Mouse (Mus musculus): ENCODE data around the gene Casp3. TPM values are rescaled to one million over a fixed set of nuclear protein-coding genes. Genes with fewer than 3 reads are reported as not detected.

The Casp3 gene
- total RNA-seq, 2 experiments from 2014 or later: 12.9 to 15.3 TPM

DNA sequence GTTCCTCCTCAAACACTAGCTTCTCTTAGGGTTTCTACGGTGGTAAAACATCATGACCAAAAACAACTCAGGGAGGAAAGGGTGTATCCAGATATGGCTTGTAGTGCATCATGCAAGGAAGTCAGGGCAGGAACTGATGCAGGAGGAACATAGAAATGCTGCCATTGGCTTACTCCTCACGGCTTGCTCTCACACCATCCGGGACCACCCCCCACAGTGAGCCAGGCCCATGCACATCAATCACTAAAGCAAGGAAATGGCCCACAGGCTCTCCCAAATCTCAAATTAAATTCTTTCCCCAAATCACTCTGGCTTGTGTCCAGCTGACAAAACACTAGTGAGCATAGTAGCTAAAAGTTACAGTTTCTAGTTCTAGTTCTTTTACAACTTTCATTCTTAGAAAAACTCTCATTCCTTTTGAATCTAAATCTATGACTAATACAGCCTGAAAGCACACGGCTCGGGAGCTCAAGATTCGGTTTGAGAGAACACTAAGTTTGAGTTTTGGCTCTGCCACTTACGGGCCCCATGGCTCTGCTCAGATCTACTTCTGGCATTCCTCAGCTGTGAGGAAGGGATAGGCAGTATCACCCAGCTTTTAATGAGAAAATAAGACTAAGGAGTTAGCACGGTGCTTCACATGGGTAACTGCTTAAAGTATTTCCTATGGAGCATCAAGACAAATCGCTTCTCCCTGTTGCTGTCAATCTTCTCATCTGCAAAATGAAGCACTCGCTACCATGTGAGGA is 16.0 kb upstream of the Casp3 start:
- intact Hi-C loops (cut with DNase I): no loop called here
- no peak for DNase-seq (ENCODE audit: low spot score in 2 of 2)

GRCm38 (mm10) chr8:46603587-46603986 is 13.5 kb upstream of the Casp3 start:
- intact Hi-C loops (cut with DNase I): no loop called here
- no peak for DNase-seq (ENCODE audit: low spot score in 2 of 2)

DNA sequence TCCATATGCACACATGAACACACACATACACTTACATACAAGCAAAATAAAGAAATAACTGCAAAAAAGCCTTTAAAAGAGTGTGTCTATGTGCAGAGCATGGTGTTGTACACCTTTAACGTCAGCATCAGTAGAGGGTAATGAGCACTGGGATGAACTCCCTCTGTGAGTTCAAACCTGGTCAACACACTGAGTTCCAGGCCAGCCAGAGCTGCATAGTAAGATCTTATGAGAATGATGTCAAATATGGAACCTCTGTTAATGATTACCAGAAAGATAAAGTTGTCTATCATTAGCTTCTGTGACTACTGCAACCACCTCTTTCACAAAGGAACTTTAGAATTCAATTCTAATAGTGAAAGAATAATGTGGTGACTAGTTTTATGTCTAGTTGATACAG is 10.2 kb upstream of the Casp3 start:
- intact Hi-C loops (cut with DNase I): no loop called here
- DNase-seq (ENCODE audit: low spot score in 2 of 2): no peak

DNA sequence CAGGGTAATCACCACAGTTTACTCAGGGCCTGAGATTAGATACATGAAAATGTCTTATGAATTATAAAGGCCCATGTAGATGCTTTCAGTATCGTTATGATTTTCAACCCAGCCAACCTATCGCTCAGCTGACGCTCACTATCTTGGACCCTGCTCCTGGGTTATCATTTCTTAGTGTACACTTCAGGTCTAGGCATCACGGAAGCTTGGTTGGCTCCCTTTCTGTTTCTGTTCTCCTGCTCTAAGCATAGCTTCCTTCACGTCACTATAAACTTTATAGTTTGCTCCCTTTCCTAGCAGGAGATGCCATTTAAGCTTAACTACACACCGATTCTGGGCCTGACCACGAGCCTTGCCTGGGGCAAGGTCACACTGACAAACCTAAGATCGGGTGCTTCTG is 5.5 kb upstream of the Casp3 start:
- intact Hi-C loops (cut with DNase I): no loop called here
- no peak for DNase-seq (ENCODE audit: low spot score in 2 of 2)

- no peak for DNase-seq (ENCODE audit: low spot score in 2 of 2)
- intact Hi-C loops (cut with DNase I): no loop called here
These were observed 4.2 kb upstream of the Casp3 start for GRCm38 (mm10) chr8:46612913-46613312.

DNA sequence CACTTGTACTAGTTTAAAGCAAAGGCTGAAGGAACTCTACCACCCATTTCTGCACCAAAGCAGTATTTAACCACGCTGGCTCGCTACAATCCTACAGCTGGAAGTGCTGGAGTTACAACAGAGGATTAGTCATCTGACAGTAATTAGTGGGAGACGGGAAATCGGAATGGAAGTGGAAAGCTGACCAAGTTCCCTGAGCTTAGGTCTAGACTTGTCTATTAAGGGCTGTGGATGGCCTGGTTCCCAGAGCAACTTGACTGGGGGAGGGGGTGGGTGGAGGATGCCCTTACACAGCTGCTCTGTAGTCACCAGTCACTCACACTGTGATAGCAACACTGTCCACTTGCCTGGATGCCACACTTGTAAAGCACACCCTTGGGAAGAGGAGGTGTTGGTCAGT is 3.7 kb upstream of the Casp3 start:
- no peak for DNase-seq (ENCODE audit: low spot score in 2 of 2)
- intact Hi-C loops (cut with DNase I): no loop called here

DNA sequence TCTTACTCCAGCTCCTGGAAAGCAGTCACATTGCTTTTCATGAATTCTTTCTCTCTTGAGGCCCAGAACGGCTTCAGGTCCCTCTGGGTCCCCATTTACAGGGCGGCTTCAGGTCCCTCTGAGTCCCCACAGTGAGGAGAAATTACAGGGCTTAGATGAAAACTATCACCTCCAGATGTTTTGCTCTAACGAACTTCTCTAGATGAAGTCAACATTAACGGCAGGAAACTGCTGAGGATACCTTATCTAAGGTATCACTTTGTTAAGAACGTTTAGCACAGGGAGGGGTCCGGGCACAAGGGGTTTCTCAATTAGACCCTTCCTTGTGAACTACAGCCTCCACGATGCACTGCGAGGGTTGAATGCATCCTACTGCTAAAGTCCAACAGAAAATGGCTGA is 1.2 kb upstream of the Casp3 start:
- intact Hi-C loops (cut with DNase I): loop anchor here (2.0 to 5.0 kb wide), 2 partner anchors 49 to 64 kb away; partner anchors contain the start of gene Cenpu

GRCm38 (mm10) chr8:46617690-46618620 is 864 bp downstream of the Casp3 start:
- DNase-seq (ENCODE audit: low spot score in 2 of 2): peak in 1 of 2 experiments; percentile 10
- intact Hi-C loops (cut with DNase I): loop anchor here (2.0 to 5.0 kb wide), 2 partner anchors 51 to 66 kb away; partner anchors contain the start of gene Cenpu

More for the DNA sequence above, 1.2 kb upstream of the Casp3 start:
- DNase-seq (ENCODE audit: low spot score in 2 of 2): no peak

GRCm38 (mm10) chr8:46618639-46619320 is 1.7 kb downstream of the Casp3 start:
- no peak for DNase-seq (ENCODE audit: low spot score in 2 of 2)
- intact Hi-C loops (cut with DNase I): loop anchor here (5.0 kb wide), 1 partner anchor 66 kb away; the partner anchor contains the start of gene Cenpu

DNA sequence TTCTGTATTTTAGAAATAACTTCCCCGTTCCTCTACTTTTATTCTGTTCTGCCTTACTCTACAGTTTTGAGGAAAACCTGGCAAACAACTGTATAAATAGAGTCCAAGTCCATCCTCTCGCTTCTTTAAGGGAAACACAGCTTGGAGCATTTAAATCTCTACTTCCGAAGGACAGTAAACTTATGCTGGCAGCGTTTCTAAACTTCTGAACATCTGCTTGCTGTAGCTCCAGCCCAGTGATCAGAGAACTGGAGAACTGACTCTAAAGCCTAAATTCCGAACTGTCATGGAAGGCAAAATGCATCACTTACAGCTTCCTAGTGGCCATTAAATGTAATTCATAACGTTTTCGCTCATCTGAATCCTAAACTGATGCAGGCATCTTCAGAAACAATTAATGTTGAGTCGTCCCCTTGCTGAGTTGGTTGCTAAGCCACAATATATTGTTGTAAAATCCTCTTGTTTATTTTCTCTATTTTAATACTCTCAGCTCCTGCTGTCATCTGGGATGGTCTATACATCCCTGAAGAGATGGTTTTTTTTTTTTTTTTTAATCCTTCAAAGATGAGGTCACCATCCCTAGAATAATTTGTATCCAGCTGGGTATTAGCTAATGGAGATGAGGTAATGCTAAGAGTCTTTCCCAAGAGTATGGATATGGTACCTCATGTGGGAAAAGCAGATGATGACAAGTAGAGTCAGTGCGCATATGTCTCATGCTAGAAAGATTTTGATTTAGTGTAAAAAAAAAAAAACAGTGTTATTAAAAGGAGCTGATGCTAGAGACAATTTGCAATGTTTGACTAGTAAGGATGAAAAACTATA is 5.6 kb downstream of the Casp3 start:
- intact Hi-C loops (cut with DNase I): no loop called here
- no peak for DNase-seq (ENCODE audit: low spot score in 2 of 2)

DNA sequence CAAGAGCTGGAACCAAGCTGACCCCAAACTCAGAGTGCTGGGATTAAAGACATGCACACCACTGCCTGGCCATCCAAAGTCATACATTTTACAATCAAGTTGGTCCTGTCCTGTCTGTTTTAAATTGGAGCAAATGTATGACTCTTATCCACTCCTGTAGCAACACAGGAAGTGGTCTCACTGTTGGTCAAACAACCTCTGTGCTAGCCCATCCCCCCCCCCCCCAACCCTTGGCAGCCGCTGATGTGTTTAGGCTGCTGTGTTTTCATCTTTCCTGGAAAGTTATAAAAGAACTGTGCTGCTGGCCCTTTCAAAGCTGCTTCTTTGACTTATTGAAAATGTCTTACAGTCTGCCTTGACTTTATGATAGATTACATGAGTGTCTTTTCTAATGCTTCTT is 8.1 kb downstream of the Casp3 start:
- no peak for DNase-seq (ENCODE audit: low spot score in 2 of 2)
- intact Hi-C loops (cut with DNase I): no loop called here

DNA sequence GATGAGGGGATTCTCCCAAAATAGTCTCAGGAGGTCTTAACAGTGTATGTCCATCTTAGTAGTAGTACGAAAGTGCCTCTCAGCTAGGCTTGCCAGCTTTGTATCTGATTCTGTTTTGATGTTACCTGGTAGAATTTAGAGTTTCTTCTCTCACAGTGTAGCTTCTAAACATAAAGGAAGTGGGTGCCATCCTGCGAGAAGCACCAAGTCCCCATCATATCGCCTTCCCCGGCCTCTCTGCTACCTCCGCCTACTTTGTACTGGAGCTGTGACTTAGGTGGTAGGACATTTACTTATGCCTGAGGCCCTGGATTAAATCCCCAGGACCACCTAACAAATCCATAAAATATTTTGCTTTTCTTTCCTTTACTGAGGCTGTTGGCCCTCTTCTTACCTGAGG is 9.6 kb downstream of the Casp3 start:
- no peak for DNase-seq (ENCODE audit: low spot score in 2 of 2)
- intact Hi-C loops (cut with DNase I): no loop called here

GRCm38 (mm10) chr8:46627881-46628280 is 10.8 kb downstream of the Casp3 start:
- intact Hi-C loops (cut with DNase I): no loop called here
- DNase-seq (ENCODE audit: low spot score in 2 of 2): no peak

DNA sequence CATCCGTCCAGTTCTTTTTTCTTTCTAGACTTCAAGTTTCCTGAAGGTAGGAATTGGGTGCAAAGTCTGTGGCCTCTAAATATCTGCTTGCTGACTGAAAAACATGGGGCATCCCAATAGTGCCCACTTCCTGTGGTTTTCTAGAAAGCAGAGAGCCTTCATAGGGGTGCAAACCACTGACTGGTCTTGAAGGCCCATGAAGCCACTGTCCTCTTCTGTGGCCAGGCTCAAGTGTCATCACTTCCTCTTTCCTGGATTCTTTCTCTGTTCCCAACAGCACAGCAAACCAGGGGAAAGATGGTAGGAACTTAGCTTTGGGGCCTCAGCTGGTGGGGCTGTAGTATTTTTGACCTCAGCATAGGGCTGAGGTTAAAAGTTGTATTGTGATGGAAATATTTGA is 11.6 kb downstream of the Casp3 start:
- intact Hi-C loops (cut with DNase I): no loop called here
- DNase-seq (ENCODE audit: low spot score in 2 of 2): no peak

DNA sequence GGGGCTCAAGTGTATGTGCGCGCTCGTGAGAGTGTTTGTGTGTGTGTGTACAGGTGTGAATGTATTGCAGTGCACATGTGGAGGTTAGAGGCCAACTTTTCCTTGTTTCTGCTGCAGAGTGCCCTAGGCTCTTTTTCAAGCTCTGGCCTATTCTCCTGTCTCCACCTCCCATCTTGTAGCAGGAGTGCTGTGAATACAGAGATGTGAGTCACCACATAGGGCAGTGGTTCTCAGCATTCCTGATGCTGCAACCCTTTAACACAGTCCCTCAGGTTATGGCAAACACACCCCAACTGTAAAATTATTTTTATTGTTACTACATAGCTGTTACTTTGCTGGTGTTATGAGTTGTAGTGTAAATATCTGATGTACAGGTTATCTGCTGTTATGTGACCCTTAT is 13.3 kb downstream of the Casp3 start:
- DNase-seq (ENCODE audit: low spot score in 2 of 2): no peak
- intact Hi-C loops (cut with DNase I): no loop called here

DNA sequence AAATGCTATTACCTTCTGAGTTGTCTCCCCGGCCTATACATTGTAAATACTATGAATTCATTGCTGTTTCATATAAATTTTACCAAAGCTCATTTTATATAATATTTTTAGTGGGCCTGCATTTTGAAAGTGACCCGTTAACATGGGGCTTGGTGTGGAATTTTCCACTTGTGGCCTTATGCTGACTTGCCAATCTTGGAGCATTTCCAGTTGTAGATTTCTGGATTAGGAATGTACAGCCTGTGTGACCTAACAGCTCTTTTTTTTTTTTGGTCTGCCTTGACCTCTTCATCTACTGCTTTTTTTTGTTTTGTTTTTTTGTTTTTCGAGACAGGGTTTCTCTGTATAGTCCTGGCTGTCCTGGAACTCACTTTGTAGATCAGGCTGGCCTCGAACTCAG is 13.8 kb downstream of the Casp3 start:
- intact Hi-C loops (cut with DNase I): no loop called here

DNA sequence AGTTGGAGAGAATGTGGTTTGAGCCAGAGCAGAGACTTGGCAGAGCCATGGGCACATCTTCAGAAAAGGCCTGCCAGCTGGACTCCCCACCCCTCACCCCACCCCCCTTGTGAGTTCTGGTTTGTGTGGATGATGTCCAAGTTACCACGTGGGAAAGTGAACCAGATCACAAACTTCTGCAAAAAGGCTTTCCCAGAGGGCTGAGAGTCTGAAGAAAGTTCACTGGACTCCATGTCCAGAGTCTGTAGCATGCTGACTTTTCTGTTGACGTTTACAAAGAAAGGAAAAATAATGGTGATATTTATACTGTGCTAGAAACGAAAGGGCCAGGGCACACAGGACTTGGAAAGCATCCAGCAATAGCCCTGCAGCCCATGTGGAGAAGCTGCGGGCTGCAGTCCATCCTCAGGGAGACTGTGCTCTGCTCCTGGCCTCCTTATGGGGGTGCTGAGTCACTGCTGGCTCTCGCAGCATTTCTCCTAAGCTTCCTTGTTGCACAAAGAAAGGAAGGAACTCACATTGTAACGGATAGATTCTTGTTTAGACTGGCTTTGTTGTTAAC is 22.0 kb downstream of the Casp3 start:
- DNase-seq (ENCODE audit: low spot score in 2 of 2): peak in 1 of 2 experiments; percentile 9
- intact Hi-C loops (cut with DNase I): no loop called here

More for the DNA sequence above, 13.8 kb downstream of the Casp3 start:
- no peak for DNase-seq (ENCODE audit: low spot score in 2 of 2)

DNA sequence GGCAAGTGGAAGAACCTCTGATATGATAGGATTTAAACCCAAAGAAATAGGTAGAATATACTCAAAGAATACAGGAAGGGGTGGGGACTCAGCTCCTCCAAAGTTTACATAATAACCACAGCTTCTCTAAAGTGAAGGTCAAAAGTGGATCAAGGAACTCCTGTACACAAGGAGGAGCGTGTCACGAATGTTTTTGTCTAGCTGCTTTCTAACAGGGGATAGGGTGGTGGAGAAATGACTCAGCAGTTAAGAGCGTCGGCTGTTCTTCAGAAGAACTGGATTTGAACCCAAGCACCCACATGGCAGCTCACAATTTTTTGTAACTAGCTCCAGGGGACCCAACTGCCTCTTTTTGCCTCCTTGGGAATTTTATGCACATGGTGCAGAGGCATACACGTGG is 22.8 kb downstream of the Casp3 start:
- intact Hi-C loops (cut with DNase I): no loop called here
- no peak for DNase-seq (ENCODE audit: low spot score in 2 of 2)

DNA sequence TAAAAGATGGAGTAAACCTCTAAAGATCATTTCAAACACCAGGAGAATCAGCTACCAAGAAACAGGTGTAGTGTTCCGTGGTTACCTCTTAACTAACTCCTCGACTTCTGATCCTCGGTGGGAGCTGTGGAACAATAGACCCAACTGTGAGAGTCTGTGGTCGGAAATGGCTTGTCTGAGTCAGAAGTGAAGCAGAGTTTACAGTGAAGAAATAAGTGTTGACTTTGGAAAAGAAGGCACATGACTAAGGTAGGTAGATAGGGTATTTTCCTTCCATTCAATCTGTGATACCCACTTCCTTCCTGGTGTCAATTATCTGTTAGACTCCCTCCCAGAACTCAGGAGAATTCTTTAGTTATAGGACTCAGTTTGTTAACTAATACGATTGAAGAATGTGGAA is 24.2 kb downstream of the Casp3 start:
- intact Hi-C loops (cut with DNase I): no loop called here
- no peak for DNase-seq (ENCODE audit: low spot score in 2 of 2)

Data from left cerebral cortex, postnatal 36 days (tissue).